In the genomic region with DNA sequence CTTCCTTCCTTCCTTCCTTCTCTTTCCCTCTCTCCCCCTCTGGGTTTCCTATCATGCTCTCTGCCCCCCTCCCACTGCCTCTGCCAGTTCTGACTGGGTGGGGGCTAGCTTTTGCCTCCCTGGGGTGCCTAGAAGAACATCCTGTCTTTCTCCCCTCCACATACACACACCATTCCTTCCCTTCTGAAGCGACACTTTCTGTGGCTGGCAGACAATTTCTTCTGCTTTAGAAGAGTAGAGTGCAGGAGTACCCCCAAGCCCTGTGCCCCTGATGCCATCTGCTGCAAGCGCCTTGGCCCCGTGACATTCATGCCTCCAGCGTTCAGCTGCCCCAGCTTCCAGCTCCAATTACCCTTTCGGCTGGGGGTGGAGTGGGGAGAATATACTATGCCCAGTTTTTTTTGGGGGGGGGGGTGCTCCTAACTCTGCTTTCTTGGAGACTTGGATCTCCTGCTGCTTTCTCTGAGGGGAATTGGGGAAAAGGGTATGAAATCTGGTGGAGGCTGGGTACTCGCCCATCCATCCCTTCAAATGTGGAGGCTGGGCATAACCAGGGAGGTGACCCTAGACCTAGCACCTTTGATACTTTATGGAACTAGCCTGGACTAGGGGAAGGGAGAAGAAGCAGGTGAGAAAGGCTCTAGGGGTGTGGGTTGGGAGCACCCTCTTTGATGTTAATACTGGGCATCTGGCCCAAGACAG, we compare ENCODE assay signal across 8 mouse cellular contexts. TPM values are rescaled to one million over a fixed set of nuclear protein-coding genes. Genes with fewer than 3 reads are reported as not detected.
A peak's percentile ranks its signal among the peaks of the same experiment; 100 is the strongest.
DNase-seq lines count a peak whose midpoint lies in the region; ATAC-seq lines count a peak whose summit lies in the region.

No protein-coding gene starts in this region.

- ATAC-seq in kidney, embryonic 15.5 days (replicated peaks; ENCODE audit: low FRiP score): no peak
- peak; percentile 52 for ATAC-seq in CD4-positive, CD25-positive, alpha-beta regulatory T cell, adult 4 months

- DNase-seq in kidney, adult 8-10 months: no peak
- peak; percentile 71 for DNase-seq in cerebellum, postnatal 25 days
- peak; percentile 25 to 60 for DNase-seq in heart, postnatal 36 days
- DNase-seq in lung, postnatal 36 days: peak; percentile 39
- no peak for DNase-seq in spleen, postnatal 36 days (ENCODE audit: low spot score in 2 of 2)
- DNase-seq in layer of hippocampus, postnatal 25 days (ENCODE audit: extremely low spot score in 1 of 2, low spot score in 1 of 2): no peak

- no peaks in the 10 kb centered on the region for H3K36me3 ChIP-seq in kidney, embryonic 15.5 days

- H3K4me2 ChIP-seq in kidney, embryonic 15.5 days: peak overlapping the region; percentile 34

- H3K9ac ChIP-seq in kidney, embryonic 15.5 days: peak overlapping the region; percentile 26; the same call in 1 of the 2 replicates

- WGBS in kidney, embryonic 15.5 days: 24% methylated on average over 6 of the region's 6 CpGs

- H3K4me3 ChIP-seq in kidney, embryonic 15.5 days (replicated peaks): peak overlapping the region; percentile 1; the same call in 1 of the 2 replicates

- intact Hi-C loops in heart, postnatal 36 days (cut with DNase I): loop anchor here (2.0 kb wide), 1 partner anchor 17 kb away; no protein-coding TSS in a partner anchor

- peak overlapping the region; percentile 88 for H3K27ac ChIP-seq in kidney, embryonic 15.5 days

- H3K9me3 ChIP-seq in kidney, embryonic 15.5 days (replicated peaks): no peaks in the 10 kb centered on the region

- H3K4me1 ChIP-seq in kidney, embryonic 15.5 days: peaks cover 99% of the 10 kb centered on the region

- H3K27me3 ChIP-seq in kidney, embryonic 15.5 days: no peaks in the 10 kb centered on the region

RNA-seq across cellular contexts. Expression of a gene that starts 7.5 kb away (rescaled TPM):
- 21.7 and 26.9 TPM in 2 replicates for polyA plus RNA-seq in kidney, embryonic 15.5 days (2015; fragmentation: Nextera tagmentation; extraction: Ambion mirVana)
- polyA plus RNA-seq in CD4-positive, CD25-positive, alpha-beta regulatory T cell, adult 4 months (2017; shearing (Covaris generic)): 1 to 10 TPM; 4.8 to 5.7 TPM
- 100 to 1,000 TPM; 100 to 111 TPM for total RNA-seq in heart, postnatal 36 days (2021)
- 1,000 to 10,000 TPM; 1,027 to 1,094 TPM for total RNA-seq in layer of hippocampus, postnatal 25 days (2021)

RNA-seq across cellular contexts. Expression of a gene that starts 18.7 kb away (rescaled TPM):
- polyA plus RNA-seq in kidney, embryonic 15.5 days (2015; fragmentation: Nextera tagmentation; extraction: Ambion mirVana): 58.2 and 64.7 TPM in 2 replicates
- polyA plus RNA-seq in CD4-positive, CD25-positive, alpha-beta regulatory T cell, adult 4 months (2017; shearing (Covaris generic)): 10 to 100 TPM; 27.0 to 37.5 TPM
- total RNA-seq in heart, postnatal 36 days (2021): 10 to 100 TPM; 45.2 to 52.7 TPM
- total RNA-seq in layer of hippocampus, postnatal 25 days (2021): 100 to 1,000 TPM; 118 to 130 TPM

RNA-seq across cellular contexts. Expression of a gene that starts 27.2 kb away (rescaled TPM):
- polyA plus RNA-seq in kidney, embryonic 15.5 days (2015; fragmentation: Nextera tagmentation; extraction: Ambion mirVana): 2.0 and 2.3 TPM in 2 replicates
- 10 to 100 TPM in 1 of 2 experiments, 1 to 10 TPM in 1; 4.9 to 12.3 TPM for polyA plus RNA-seq in CD4-positive, CD25-positive, alpha-beta regulatory T cell, adult 4 months (2017; shearing (Covaris generic))
- 100 to 1,000 TPM; 104 to 107 TPM for total RNA-seq in heart, postnatal 36 days (2021)
- 10 to 100 TPM; 78.1 to 92.2 TPM for total RNA-seq in layer of hippocampus, postnatal 25 days (2021)

RNA-seq across cellular contexts. Expression of a gene that starts 46.9 kb away (rescaled TPM):
- polyA plus RNA-seq in kidney, embryonic 15.5 days (2015; fragmentation: Nextera tagmentation; extraction: Ambion mirVana): 0.23 TPM in 1 of 2 replicates, not detected in the other
- not detected for polyA plus RNA-seq in CD4-positive, CD25-positive, alpha-beta regulatory T cell, adult 4 months (2017; shearing (Covaris generic))
- total RNA-seq in heart, postnatal 36 days (2021): not detected
- total RNA-seq in layer of hippocampus, postnatal 25 days (2021): not detected

RNA-seq across cellular contexts. Expression of a gene that starts 47.4 kb away (rescaled TPM):
- polyA plus RNA-seq in kidney, embryonic 15.5 days (2015; fragmentation: Nextera tagmentation; extraction: Ambion mirVana): 25.1 and 25.8 TPM in 2 replicates
- polyA plus RNA-seq in CD4-positive, CD25-positive, alpha-beta regulatory T cell, adult 4 months (2017; shearing (Covaris generic)): 10 to 100 TPM; 22.3 to 24.8 TPM
- 10 to 100 TPM; 74.4 to 75.3 TPM for total RNA-seq in heart, postnatal 36 days (2021)
- total RNA-seq in layer of hippocampus, postnatal 25 days (2021): 100 to 1,000 TPM; 170 to 176 TPM

Comparison
In these comparisons a context has a peak if more than half of its experiments do, and no peak if none do; other contexts are left out.
1. DNase-seq: peak in cerebellum, postnatal 25 days (2 of 2), heart, postnatal 36 days (2 of 2) and lung, postnatal 36 days (single experiment); none in kidney, adult 8-10 months (0 of 2), spleen, postnatal 36 days (0 of 2) and layer of hippocampus, postnatal 25 days (0 of 2).
2. RNA of a gene that starts 7.5 kb away (total RNA-seq): 1,027 to 1,094 TPM in layer of hippocampus, postnatal 25 days; 100 to 111 TPM in heart, postnatal 36 days; every median in the first group is over 4 times any median in the second.